Mouse (Mus musculus): ENCODE data around the gene Clec2e.

- TF ChIP-seq RAD21 (IDR thresholded peaks at IDR 0.05; ENCODE audit: low read depth, low read length) = peak; percentile 16
- TF ChIP-seq RCOR1 (conservative IDR thresholded peaks at IDR 0.05; ENCODE audit: low read depth, low read length) = no peak
- TF ChIP-seq CTCF (conservative IDR thresholded peaks at IDR 0.05 in 1 of 2, IDR thresholded peaks at IDR 0.05 in 1 of 2; ENCODE audit: low read depth in 2 of 2, low read length in 2 of 2) = no peak
- no peak for TF ChIP-seq POLR2AphosphoS2 (IDR thresholded peaks at IDR 0.05; ENCODE audit: low read depth, low read length)
- TF ChIP-seq TCF12 (IDR thresholded peaks at IDR 0.05; ENCODE audit: low read depth, low read length) = no peak
- TF ChIP-seq MAX (IDR thresholded peaks at IDR 0.05; ENCODE audit: low read length) = no peak
- no peak for TF ChIP-seq KAT2A (IDR thresholded peaks at IDR 0.05; ENCODE audit: insufficient replicate concordance, low read length)
- TF ChIP-seq NELFE (IDR thresholded peaks at IDR 0.05; ENCODE audit: low read depth, low read length) = no peak
- TF ChIP-seq ELF1 (IDR thresholded peaks at IDR 0.05; ENCODE audit: low read depth, low read length) = no peak
- no peak for TF ChIP-seq HCFC1 (IDR thresholded peaks at IDR 0.05; ENCODE audit: low read depth, low read length)
- no peak for TF ChIP-seq ETS1 (conservative IDR thresholded peaks at IDR 0.05; ENCODE audit: low read depth, low read length)
Observed at GRCm38 (mm10) chr6:129088161-129088560, 12.6 kb downstream of the Clec2e start.
